Mouse (Mus musculus) leukemia stem cell, adult 10-12 weeks (primary cell): Measurements from ENCODE around the gene Trove2. TPM values are rescaled to one million over a fixed set of nuclear protein-coding genes. Genes with fewer than 3 reads are reported as not detected.

Source experiments
- polyA plus RNA-seq: library from polyadenylated mRNA; stranded (reverse); fragments of >175 nt; gene quantifications from 2 replicates; pipeline ENCODE4 v1.2.3, GENCODE M21; 2012; ENCODE audit warnings: low replicate concordance

The Trove2 gene
- 0.02 and 0.03 TPM in 2 replicates for polyA plus RNA-seq

GRCm38 (mm10) chr1:143776446-143777411, at the start of gene Trove2, which contains the start of gene Uchl5:
TSS of gene Trove2 (minus strand) at chr1:143777068.
TSS of gene Uchl5 (plus strand) at chr1:143777272.

GRCm38 (mm10) chr1:143716038-143716437, 60.8 kb downstream of the Trove2 start, which contains the start of gene Glrx2:
TSS of gene Glrx2 (plus strand) at chr1:143716338.

GRCm38 (mm10) chr1:143702741-143703262, 74.1 kb downstream of the Trove2 start, which contains the start of gene Cdc73:
TSS of gene Cdc73 (minus strand) at chr1:143702893.

Other genes with a start within 250 kb of the Trove2 start
- gene B3galt2, start 136.4 kb downstream of the Trove2 start, polyA plus RNA-seq, result not detected in 2 replicates
- gene Cdc73, start 74.2 kb downstream of the Trove2 start, polyA plus RNA-seq, result 2.3 and 3.2 TPM in 2 replicates
- 35.4 and 42.6 TPM in 2 replicates for gene Glrx2, start 60.7 kb downstream of the Trove2 start, polyA plus RNA-seq
- gene Uchl5, start 204 bp upstream of the Trove2 start, polyA plus RNA-seq, result 24.1 and 40.8 TPM in 2 replicates
- gene Rgs2, start 227.1 kb upstream of the Trove2 start, polyA plus RNA-seq, result 1.4 and 5.3 TPM in 2 replicates